Mouse (Mus musculus): ENCODE results near the gene Loxl1. TPM values are rescaled to one million over a fixed set of nuclear protein-coding genes. Genes with fewer than 3 reads are reported as not detected.

Loxl1 gene
- total and polyA plus RNA-seq, 2 experiments from 2014 or later = 9.1 to 13.8 TPM

- ATAC-seq (no peak), DNase-seq (ENCODE audit: low spot score) (peak; percentile 52)
- no peak for TF ChIP-seq CTCF (IDR thresholded peaks at IDR 0.05; ENCODE audit: low read depth)
- Histone ChIP-seq H3K9me3 (ENCODE audit: low read length) (no peaks in the 10 kb centered on the region), H3K36me3 (ENCODE audit: insufficient read depth, low read length) (no peaks in the 10 kb centered on the region), H3K27ac (no peak overlapping the region), H3K9ac (replicated peaks; ENCODE audit: low read length) (no peak overlapping the region), H3K4me2 (ENCODE audit: low read depth, low read length) (no peak overlapping the region), H3K4me3 (ENCODE audit: low read length) (no peak overlapping the region), H3K4me1 (ENCODE audit: insufficient read depth, low read length) (no peaks in the 10 kb centered on the region), H3K27me3 (ENCODE audit: insufficient read depth, low read length) (no peaks in the 10 kb centered on the region)
- 30% methylated on average over 10 of the region's 10 CpGs for whole genome bisulfite sequencing
These were observed 33.5 kb upstream of the Loxl1 start for GRCm38 (mm10) chr9:58346498-58346897.

GRCm38 (mm10) chr9:58345963-58346362 lies 33.0 kb upstream of the Loxl1 start:
- DNase-seq (ENCODE audit: low spot score) = no peak
- Histone ChIP-seq H3K4me1 (ENCODE audit: insufficient read depth, low read length) (no peaks in the 10 kb centered on the region), H3K9me3 (ENCODE audit: low read length) (no peaks in the 10 kb centered on the region), H3K9ac (replicated peaks; ENCODE audit: low read length) (no peak overlapping the region), H3K27ac (no peak overlapping the region), H3K4me2 (ENCODE audit: low read depth, low read length) (no peak overlapping the region), H3K36me3 (ENCODE audit: insufficient read depth, low read length) (no peaks in the 10 kb centered on the region), H3K4me3 (ENCODE audit: low read length) (no peak overlapping the region), H3K27me3 (ENCODE audit: insufficient read depth, low read length) (no peaks in the 10 kb centered on the region)
- no peak for ATAC-seq
- WGBS = 65% methylated on average over 7 of the region's 7 CpGs
- TF ChIP-seq CTCF (IDR thresholded peaks at IDR 0.05; ENCODE audit: low read depth) = no peak

- DNase-seq (ENCODE audit: low spot score) (no peak), ATAC-seq (no peak)
- H3K4me2 ChIP-seq (ENCODE audit: low read depth, low read length) = no peak overlapping the region
- H3K27ac ChIP-seq = no peak overlapping the region
- no peak for TF ChIP-seq CTCF (IDR thresholded peaks at IDR 0.05; ENCODE audit: low read depth)
- WGBS = 88% methylated on average over 1 of the region's 1 CpGs
- H3K4me3 ChIP-seq (ENCODE audit: low read length) = no peak overlapping the region
- no peaks in the 10 kb centered on the region for H3K27me3 ChIP-seq (ENCODE audit: insufficient read depth, low read length)
- H3K9me3 ChIP-seq (ENCODE audit: low read length) = no peaks in the 10 kb centered on the region
- H3K4me1 ChIP-seq (ENCODE audit: insufficient read depth, low read length) = no peaks in the 10 kb centered on the region
- H3K36me3 ChIP-seq (ENCODE audit: insufficient read depth, low read length) = no peaks in the 10 kb centered on the region
- H3K9ac ChIP-seq (replicated peaks; ENCODE audit: low read length) = no peak overlapping the region
These were observed 28.8 kb upstream of the Loxl1 start for GRCm38 (mm10) chr9:58341795-58342194.

- Histone ChIP-seq H3K9me3 (ENCODE audit: low read length) (no peaks in the 10 kb centered on the region), H3K4me3 (ENCODE audit: low read length) (no peak overlapping the region), H3K27ac (no peak overlapping the region), H3K36me3 (ENCODE audit: insufficient read depth, low read length) (no peaks in the 10 kb centered on the region), H3K4me1 (ENCODE audit: insufficient read depth, low read length) (no peaks in the 10 kb centered on the region), H3K9ac (replicated peaks; ENCODE audit: low read length) (no peak overlapping the region), H3K27me3 (ENCODE audit: insufficient read depth, low read length) (no peaks in the 10 kb centered on the region), H3K4me2 (ENCODE audit: low read depth, low read length) (no peak overlapping the region)
- WGBS = 72% methylated on average over 8 of the region's 8 CpGs
- ATAC-seq (no peak), DNase-seq (ENCODE audit: low spot score) (no peak)
- no peak for TF ChIP-seq CTCF (IDR thresholded peaks at IDR 0.05; ENCODE audit: low read depth)
These were observed 23.8 kb upstream of the Loxl1 start for GRCm38 (mm10) chr9:58336650-58337281.

GRCm38 (mm10) chr9:58331276-58331675 lies 18.3 kb upstream of the Loxl1 start:
- Histone ChIP-seq H3K4me2 (ENCODE audit: low read depth, low read length) (no peak overlapping the region), H3K27me3 (ENCODE audit: insufficient read depth, low read length) (no peaks in the 10 kb centered on the region), H3K9me3 (ENCODE audit: low read length) (no peaks in the 10 kb centered on the region), H3K27ac (no peak overlapping the region), H3K36me3 (ENCODE audit: insufficient read depth, low read length) (no peaks in the 10 kb centered on the region), H3K4me1 (ENCODE audit: insufficient read depth, low read length) (no peaks in the 10 kb centered on the region), H3K4me3 (ENCODE audit: low read length) (no peak overlapping the region), H3K9ac (replicated peaks; ENCODE audit: low read length) (no peak overlapping the region)
- ATAC-seq (no peak), DNase-seq (ENCODE audit: low spot score) (no peak)
- WGBS = 54% methylated on average over 3 of the region's 3 CpGs
- no peak for TF ChIP-seq CTCF (IDR thresholded peaks at IDR 0.05; ENCODE audit: low read depth)

- H3K36me3 ChIP-seq (ENCODE audit: insufficient read depth, low read length) = no peaks in the 10 kb centered on the region
- H3K9ac ChIP-seq (replicated peaks; ENCODE audit: low read length) = no peak overlapping the region
- H3K4me2 ChIP-seq (ENCODE audit: low read depth, low read length) = no peak overlapping the region
- H3K27ac ChIP-seq = no peak overlapping the region
- ATAC-seq = peak; percentile 92
- H3K4me1 ChIP-seq (ENCODE audit: insufficient read depth, low read length) = no peaks in the 10 kb centered on the region
- no peak overlapping the region for H3K4me3 ChIP-seq (ENCODE audit: low read length)
- no peaks in the 10 kb centered on the region for H3K9me3 ChIP-seq (ENCODE audit: low read length)
- 20% methylated on average over 5 of the region's 5 CpGs for WGBS
- no peaks in the 10 kb centered on the region for H3K27me3 ChIP-seq (ENCODE audit: insufficient read depth, low read length)
- peak; percentile 99 for TF ChIP-seq CTCF (IDR thresholded peaks at IDR 0.05; ENCODE audit: low read depth)
- peak; percentile 90 for DNase-seq (ENCODE audit: low spot score)
These were observed 17.3 kb upstream of the Loxl1 start for GRCm38 (mm10) chr9:58330293-58330692.

- 35% methylated on average over 1 of the region's 1 CpGs for WGBS
- no peak for ATAC-seq
- no peaks in the 10 kb centered on the region for H3K27me3 ChIP-seq (ENCODE audit: insufficient read depth, low read length)
- DNase-seq (ENCODE audit: low spot score) = no peak
- no peaks in the 10 kb centered on the region for H3K36me3 ChIP-seq (ENCODE audit: insufficient read depth, low read length)
- no peaks in the 10 kb centered on the region for H3K4me1 ChIP-seq (ENCODE audit: insufficient read depth, low read length)
- no peak overlapping the region for H3K4me3 ChIP-seq (ENCODE audit: low read length)
- no peak overlapping the region for H3K9ac ChIP-seq (replicated peaks; ENCODE audit: low read length)
- H3K4me2 ChIP-seq (ENCODE audit: low read depth, low read length) = no peak overlapping the region
- TF ChIP-seq CTCF (IDR thresholded peaks at IDR 0.05; ENCODE audit: low read depth) = no peak
- H3K27ac ChIP-seq = no peak overlapping the region
- H3K9me3 ChIP-seq (ENCODE audit: low read length) = no peaks in the 10 kb centered on the region
These were observed 14.4 kb upstream of the Loxl1 start for GRCm38 (mm10) chr9:58327382-58327781.
